Mouse (Mus musculus) bone marrow, adult 2 months (tissue): ENCODE measurements around the gene Rrp12.

Experiments used
- CTCF ChIP-seq: fragments of 200-500 bp; IDR thresholded peaks from 2 replicates; pipeline ENCODE4 v1.5.1; 2011; ENCODE audit warnings: low read length, control low read depth; ENCODE audit not compliant: control insufficient read depth, insufficient read depth
- POLR2A ChIP-seq: fragments of 200-500 bp; IDR thresholded peaks from 2 replicates; pipeline ENCODE4 v1.6.1; 2011; ENCODE audit warnings: low read depth, mild to moderate bottlenecking, control low read depth, low read length, borderline replicate concordance; ENCODE audit not compliant: control insufficient read depth

GRCm38 (mm10) chr19:41919471-41919870 lies 23.5 kb upstream of the Rrp12 start:
- TF ChIP-seq CTCF = no peak
- no peak for TF ChIP-seq POLR2A
